Mouse (Mus musculus) liver, postnatal 0 days (tissue): Measurements from ENCODE around the gene Kat6b. TPM values are rescaled to one million over a fixed set of nuclear protein-coding genes. Genes with fewer than 3 reads are reported as not detected.
"Not testable (repeated sequence)": the region's sequence is repeated elsewhere in the genome, so short reads cannot be mapped to it uniquely, and the experiment has no call there.

ENCODE experiments used
- ATAC-seq: fragments of 200-750 bp; cut with Nextera tagmentation; 2 replicates; pipeline ENCODE4 v1.8.0; 2017; ENCODE audit warnings: mild to moderate bottlenecking, moderate library complexity
- DNase-seq: peaks from one replicate; pipeline ENCODE4 v3.0.0-alpha.2; 2016
- H3K27ac ChIP-seq: fragments of 300-500 bp; sonication (generic); 2 replicates; pipeline ENCODE4 v1.5.1; 2014; ENCODE audit warnings: antibody characterized with exemption, moderate library complexity, mild to moderate bottlenecking, low read depth
- H3K27me3 ChIP-seq: fragments of 300-500 bp; sonication (generic); 2 replicates; pipeline ENCODE4 v1.6.1; 2014; ENCODE audit warnings: low read length, control low read depth, mixed read lengths; ENCODE audit not compliant: insufficient read depth
- H3K36me3 ChIP-seq: fragments of 300-500 bp; sonication (generic); replicated peaks from 2 replicates; pipeline ENCODE4 v1.6.1; 2014; ENCODE audit warnings: mild to moderate bottlenecking, control low read depth, low read length, moderate library complexity, mixed read lengths; ENCODE audit not compliant: insufficient read depth
- H3K4me1 ChIP-seq: fragments of 300-500 bp; sonication (generic); 2 replicates; pipeline ENCODE4 v1.6.1; 2014; ENCODE audit warnings: antibody characterized with exemption, mild to moderate bottlenecking, control low read depth; ENCODE audit not compliant: insufficient read depth
- H3K4me2 ChIP-seq: fragments of 300-500 bp; sonication (generic); 2 replicates; pipeline ENCODE4 v1.6.1; 2014; ENCODE audit warnings: low read depth, mild to moderate bottlenecking, low read length, moderate library complexity, mixed read lengths
- H3K4me3 ChIP-seq: fragments of 300-500 bp; sonication (generic); 2 replicates; pipeline ENCODE4 v1.5.1; 2014; ENCODE audit warnings: low read depth, low read length
- H3K9ac ChIP-seq: fragments of 300-500 bp; sonication (generic); replicated peaks from 2 replicates; pipeline ENCODE4 v1.6.1; 2014; ENCODE audit warnings: mild to moderate bottlenecking, moderate library complexity
- H3K9me3 ChIP-seq: fragments of 300-500 bp; sonication (generic); 2 replicates; pipeline ENCODE4 v1.6.1; 2016; ENCODE audit warnings: mild to moderate bottlenecking, control low read depth, low read length, mixed read lengths
- CTCF ChIP-seq: sonication (generic); IDR thresholded peaks from 2 replicates; pipeline ENCODE4 v1.5.1; 2016; ENCODE audit warnings: antibody characterized with exemption, low read depth
- EP300 ChIP-seq: IDR thresholded peaks from 2 replicates; pipeline ENCODE4 v1.6.1; 2016; ENCODE audit warnings: antibody characterized with exemption, low read depth, mild to moderate bottlenecking
- WGBS: fragments of 180-500 bp; shearing (Covaris S2); extraction: QIAGEN DNeasy Blood & Tissue Kit; methylation state at CpG from one replicate; pipeline ENCODE4 v1.1.7; 2014; ENCODE audit not compliant: insufficient replicate concordance; 5-methylcytosine and 5-hydroxymethylcytosine counted together
- polyA plus RNA-seq: library from polyadenylated mRNA; unstranded; fragments of >200 nt; fragmentation: Nextera tagmentation; extraction: Ambion mirVana; gene quantifications from 2 replicates; pipeline ENCODE4 v1.2.1, GENCODE M21; 2015

Kat6b gene
- polyA plus RNA-seq, 1 experiment from 2014 or later: 1.5 TPM

GRCm38 (mm10) chr14:21458696-21459095 is 22.5 kb upstream of the Kat6b start:
- H3K4me3 ChIP-seq: no peak overlapping the region
- no peak for TF ChIP-seq EP300
- TF ChIP-seq CTCF: no peak
- H3K27ac ChIP-seq: no peak overlapping the region
- no peaks in the 10 kb centered on the region for H3K4me1 ChIP-seq
- H3K27me3 ChIP-seq: no peaks in the 10 kb centered on the region
- no peak overlapping the region for H3K9ac ChIP-seq
- H3K9me3 ChIP-seq: no peaks in the 10 kb centered on the region
- ATAC-seq (no peak), DNase-seq (no peak)
- H3K36me3 ChIP-seq: no peaks in the 10 kb centered on the region
- 74% methylated on average over 7 of the region's 7 CpGs for WGBS
- no peak overlapping the region for H3K4me2 ChIP-seq

- no peak for DNase-seq
- no peak overlapping the region for H3K9ac ChIP-seq
- TF ChIP-seq EP300: no peak
- no peak for TF ChIP-seq CTCF
- ATAC-seq: no peak
- no peaks in the 10 kb centered on the region for H3K27me3 ChIP-seq
- 84% methylated on average over 4 of the region's 4 CpGs for WGBS
- no peak overlapping the region for H3K4me2 ChIP-seq
- no peak overlapping the region for H3K4me3 ChIP-seq
- no peaks in the 10 kb centered on the region for H3K36me3 ChIP-seq
- H3K9me3 ChIP-seq: no peaks in the 10 kb centered on the region
- H3K27ac ChIP-seq: no peak overlapping the region
- no peaks in the 10 kb centered on the region for H3K4me1 ChIP-seq
Observed at GRCm38 (mm10) chr14:21459163-21459562, 22.1 kb upstream of the Kat6b start.

- Histone ChIP-seq H3K9me3 (no peaks in the 10 kb centered on the region), H3K36me3 (no peaks in the 10 kb centered on the region), H3K4me1 (no peaks in the 10 kb centered on the region), H3K4me2 (no peak overlapping the region), H3K9ac (no peak overlapping the region), H3K4me3 (no peak overlapping the region), H3K27me3 (no peaks in the 10 kb centered on the region), H3K27ac (no peak overlapping the region)
- no peak for ATAC-seq
- 79% methylated on average over 3 of the region's 3 CpGs for WGBS
- DNase-seq: no peak
- TF ChIP-seq EP300 (no peak), CTCF (no peak)
Observed at GRCm38 (mm10) chr14:21462398-21462797, 18.8 kb upstream of the Kat6b start.

GRCm38 (mm10) chr14:21463117-21463712 is 18.0 kb upstream of the Kat6b start:
- no peak overlapping the region for H3K4me2 ChIP-seq
- H3K36me3 ChIP-seq: no peaks in the 10 kb centered on the region
- no peak overlapping the region for H3K9ac ChIP-seq
- ATAC-seq (no peak), DNase-seq (no peak)
- no peak overlapping the region for H3K4me3 ChIP-seq
- H3K27me3 ChIP-seq: no peaks in the 10 kb centered on the region
- H3K4me1 ChIP-seq: no peaks in the 10 kb centered on the region
- TF ChIP-seq EP300 (no peak), CTCF (no peak)
- H3K27ac ChIP-seq: no peak overlapping the region
- no peaks in the 10 kb centered on the region for H3K9me3 ChIP-seq
- WGBS: 87% methylated on average over 9 of the region's 9 CpGs

GRCm38 (mm10) chr14:21470386-21470785 is 10.8 kb upstream of the Kat6b start:
- 73% methylated on average over 5 of the region's 5 CpGs for WGBS

GRCm38 (mm10) chr14:21471975-21472374 is 9.3 kb upstream of the Kat6b start:
- WGBS: 91% methylated on average over 2 of the region's 2 CpGs
- TF ChIP-seq CTCF: no peak
- TF ChIP-seq EP300: no peak
- Histone ChIP-seq H3K27ac (no peak overlapping the region), H3K36me3 (no peaks in the 10 kb centered on the region), H3K9ac (no peak overlapping the region), H3K4me1 (no peaks in the 10 kb centered on the region), H3K9me3 (no peaks in the 10 kb centered on the region), H3K27me3 (no peaks in the 10 kb centered on the region), H3K4me3 (no peak overlapping the region), H3K4me2 (no peak overlapping the region)
- ATAC-seq: no peak
- no peak for DNase-seq

More at GRCm38 (mm10) chr14:21470386-21470785, 10.8 kb upstream of the Kat6b start:
- Histone ChIP-seq H3K4me2 (no peak overlapping the region), H3K9ac (no peak overlapping the region), H3K9me3 (no peaks in the 10 kb centered on the region), H3K36me3 (no peaks in the 10 kb centered on the region), H3K4me1 (no peaks in the 10 kb centered on the region), H3K27me3 (no peaks in the 10 kb centered on the region), H3K27ac (no peak overlapping the region), H3K4me3 (no peak overlapping the region)
- ATAC-seq (no peak), DNase-seq (no peak)
- TF ChIP-seq EP300 (no peak), CTCF (no peak)

GRCm38 (mm10) chr14:21474593-21475132 is 6.6 kb upstream of the Kat6b start:
- not testable (repeated sequence) for H3K36me3 ChIP-seq, H3K4me1 ChIP-seq, DNase-seq, H3K4me3 ChIP-seq, ATAC-seq, H3K27me3 ChIP-seq, H3K27ac ChIP-seq, H3K9ac ChIP-seq, H3K9me3 ChIP-seq, H3K4me2 ChIP-seq
- 76% methylated on average over 4 of the region's 4 CpGs for WGBS
